Mouse (Mus musculus) heart, postnatal 4 days (tissue): ENCODE data around the gene Abraxas2. TPM values are rescaled to one million over a fixed set of nuclear protein-coding genes. Genes with fewer than 3 reads are reported as not detected.

ENCODE experiments used
- DNase-seq: peaks from one replicate; pipeline ENCODE4 v3.0.0; 2021
- total RNA-seq, 2 experiments: library from RNA; stranded (reverse); gene quantifications; 2 replicates each; pipeline ENCODE4 v1.2.3; 2021

The Abraxas2 gene
- total RNA-seq, 2 experiments from 2014 or later = 24.5 to 24.7 TPM

- no peak for DNase-seq
Measured at GRCm38 (mm10) chr7:132856083-132856482, 2.9 kb upstream of the Abraxas2 start.

- no peak for DNase-seq
Measured at GRCm38 (mm10) chr7:132858043-132858608, 899 bp upstream of the Abraxas2 start.

GRCm38 (mm10) chr7:132866316-132866715, 7.3 kb downstream of the Abraxas2 start:
- DNase-seq = no peak

GRCm38 (mm10) chr7:132873043-132873442, 14.0 kb downstream of the Abraxas2 start:
- DNase-seq = no peak

GRCm38 (mm10) chr7:132875391-132876086, 16.5 kb downstream of the Abraxas2 start:
- DNase-seq = no peak

GRCm38 (mm10) chr7:132880276-132880675, 21.3 kb downstream of the Abraxas2 start:
- DNase-seq = no peak

GRCm38 (mm10) chr7:132882343-132882742, 23.3 kb downstream of the Abraxas2 start:
- no peak for DNase-seq

- DNase-seq = no peak
Measured at GRCm38 (mm10) chr7:132884031-132884430, 25.0 kb downstream of the Abraxas2 start.

- no peak for DNase-seq
Measured at GRCm38 (mm10) chr7:132887019-132887804, 28.2 kb downstream of the Abraxas2 start.

GRCm38 (mm10) chr7:132888052-132888451, 29.0 kb downstream of the Abraxas2 start:
- DNase-seq = no peak

- no peak for DNase-seq
Measured at GRCm38 (mm10) chr7:132888518-132889249, 29.7 kb downstream of the Abraxas2 start.

- no peak for DNase-seq
Measured at GRCm38 (mm10) chr7:132889691-132890090, 30.7 kb downstream of the Abraxas2 start.

GRCm38 (mm10) chr7:132890201-132890600, 31.2 kb downstream of the Abraxas2 start:
- no peak for DNase-seq

GRCm38 (mm10) chr7:132891561-132892310, 32.7 kb downstream of the Abraxas2 start:
- DNase-seq = no peak

GRCm38 (mm10) chr7:132892311-132892661, 33.3 kb downstream of the Abraxas2 start:
- DNase-seq = no peak

GRCm38 (mm10) chr7:132892806-132893205, 33.8 kb downstream of the Abraxas2 start:
- DNase-seq = no peak

GRCm38 (mm10) chr7:132893336-132893735, 34.3 kb downstream of the Abraxas2 start:
- DNase-seq = no peak

GRCm38 (mm10) chr7:132894841-132895555, 36.0 kb downstream of the Abraxas2 start:
- DNase-seq = peak; percentile 72

- DNase-seq = peak; percentile 63
Measured at GRCm38 (mm10) chr7:132896206-132896815, 37.3 kb downstream of the Abraxas2 start.

- no peak for DNase-seq
Measured at GRCm38 (mm10) chr7:132897258-132897657, 38.2 kb downstream of the Abraxas2 start.

GRCm38 (mm10) chr7:132898234-132898633, 39.2 kb downstream of the Abraxas2 start:
- peak; percentile 22 for DNase-seq
